Mouse (Mus musculus): Measurements from ENCODE around the gene Rcc1. TPM values are rescaled to one million over a fixed set of nuclear protein-coding genes. Genes with fewer than 3 reads are reported as not detected.

The Rcc1 gene
- polyA plus RNA-seq, 1 experiment from 2014 or later, result 31.5 TPM

DNA sequence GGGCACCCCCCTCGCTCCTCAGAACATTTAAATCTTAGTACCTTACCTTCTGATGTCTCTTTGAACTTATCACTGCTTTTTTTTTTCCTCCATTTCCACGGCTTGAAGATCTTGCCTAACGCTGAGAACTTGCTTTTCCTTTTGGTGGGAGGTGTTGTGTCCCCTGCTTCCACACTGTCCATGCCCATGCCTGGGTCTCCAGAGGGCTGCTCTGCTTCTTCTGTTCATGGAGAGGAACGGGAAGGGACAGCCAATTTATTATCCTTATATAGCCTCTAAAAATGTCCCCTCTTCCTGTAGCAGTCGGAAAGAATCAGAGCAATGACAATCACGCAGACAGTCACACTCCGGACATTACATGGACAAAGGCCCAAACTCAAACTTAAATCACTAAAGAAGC, 33.4 kb upstream of the Rcc1 start:
- no peak for ATAC-seq
- no peak overlapping the region for H3K27ac ChIP-seq (ENCODE audit: low read depth, low read length)
- no peak overlapping the region for H3K4me3 ChIP-seq (ENCODE audit: low read length)
- H3K9ac ChIP-seq (ENCODE audit: low read depth, low read length), result no peak overlapping the region
- H3K27me3 ChIP-seq (replicated peaks; ENCODE audit: control insufficient read depth, insufficient read depth, low read length), result no peaks in the 10 kb centered on the region
- H3K4me1 ChIP-seq (ENCODE audit: control insufficient read depth, insufficient read depth, low read depth, low read length), result no peaks in the 10 kb centered on the region
- no peak overlapping the region for H3K4me2 ChIP-seq (ENCODE audit: low read length)
- WGBS, result 90% methylated on average over 7 of the region's 7 CpGs
- H3K36me3 ChIP-seq (ENCODE audit: control insufficient read depth, insufficient read depth, low read length), result no peaks in the 10 kb centered on the region
- no peaks in the 10 kb centered on the region for H3K9me3 ChIP-seq (ENCODE audit: control insufficient read depth, low read length)

DNA sequence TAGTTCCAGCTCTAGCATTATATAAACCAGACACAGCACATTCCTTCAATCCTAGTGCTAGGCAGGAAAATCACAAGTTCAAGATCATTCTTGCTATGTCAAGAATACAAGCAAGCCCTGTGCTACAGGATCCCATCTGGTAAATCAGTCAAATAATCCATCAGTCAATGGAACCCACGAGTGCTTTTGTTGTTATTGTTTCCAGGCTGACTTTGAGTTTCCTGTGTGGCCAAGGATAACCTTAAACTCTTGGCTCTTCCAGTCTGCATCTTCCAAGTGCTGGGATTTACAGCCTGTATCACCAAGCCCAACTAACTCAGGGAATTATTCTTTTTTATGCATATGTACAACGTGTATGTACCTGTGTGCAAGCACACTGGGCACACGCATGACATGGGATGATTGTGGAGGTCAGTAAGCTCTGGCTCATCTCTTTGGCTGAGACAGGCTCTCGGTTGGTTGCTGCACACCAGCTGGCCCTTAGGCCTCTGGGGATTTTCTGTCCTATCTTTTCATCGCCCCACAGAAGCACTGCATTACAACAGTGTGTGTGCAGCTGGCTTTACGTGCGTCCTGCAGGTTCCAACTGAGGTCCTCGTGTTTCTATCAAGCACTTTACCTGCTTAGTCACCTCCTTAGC, 32.5 kb upstream of the Rcc1 start:
- H3K9me3 ChIP-seq (ENCODE audit: control insufficient read depth, low read length), result no peaks in the 10 kb centered on the region
- H3K27me3 ChIP-seq (replicated peaks; ENCODE audit: control insufficient read depth, insufficient read depth, low read length), result no peaks in the 10 kb centered on the region
- no peak overlapping the region for H3K4me3 ChIP-seq (ENCODE audit: low read length)
- ATAC-seq, result no peak
- H3K9ac ChIP-seq (ENCODE audit: low read depth, low read length), result no peak overlapping the region
- 64% methylated on average over 8 of the region's 8 CpGs for WGBS
- no peak overlapping the region for H3K4me2 ChIP-seq (ENCODE audit: low read length)
- no peaks in the 10 kb centered on the region for H3K36me3 ChIP-seq (ENCODE audit: control insufficient read depth, insufficient read depth, low read length)
- H3K27ac ChIP-seq (ENCODE audit: low read depth, low read length), result no peak overlapping the region
- H3K4me1 ChIP-seq (ENCODE audit: control insufficient read depth, insufficient read depth, low read depth, low read length), result no peaks in the 10 kb centered on the region

DNA sequence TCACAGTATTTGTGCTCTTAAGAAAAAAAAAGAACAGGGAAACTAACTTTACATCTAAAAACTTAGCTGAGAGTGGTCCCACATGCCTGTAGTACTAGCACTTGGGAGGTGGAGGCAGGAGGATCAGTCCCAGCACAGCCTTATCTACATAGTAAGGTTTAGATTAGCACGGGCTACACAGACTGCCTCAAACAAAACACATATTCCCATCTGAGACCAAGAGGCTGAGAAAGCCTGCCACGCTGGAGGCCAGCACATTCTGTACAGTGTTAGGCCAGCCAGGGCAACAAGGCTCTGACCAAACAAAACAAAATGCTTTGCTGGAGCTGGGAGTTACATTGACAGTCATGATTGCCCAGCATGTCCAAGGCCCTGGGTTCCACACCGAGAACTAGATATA, 30.1 kb upstream of the Rcc1 start:
- Histone ChIP-seq H3K27ac (ENCODE audit: low read depth, low read length) (no peak overlapping the region), H3K36me3 (ENCODE audit: control insufficient read depth, insufficient read depth, low read length) (no peaks in the 10 kb centered on the region), H3K4me1 (ENCODE audit: control insufficient read depth, insufficient read depth, low read depth, low read length) (no peaks in the 10 kb centered on the region), H3K4me2 (ENCODE audit: low read length) (no peak overlapping the region), H3K9me3 (ENCODE audit: control insufficient read depth, low read length) (no peaks in the 10 kb centered on the region), H3K4me3 (ENCODE audit: low read length) (no peak overlapping the region), H3K9ac (ENCODE audit: low read depth, low read length) (no peak overlapping the region), H3K27me3 (replicated peaks; ENCODE audit: control insufficient read depth, insufficient read depth, low read length) (no peaks in the 10 kb centered on the region)
- 88% methylated on average over 3 of the region's 3 CpGs for WGBS
- no peak for ATAC-seq

DNA sequence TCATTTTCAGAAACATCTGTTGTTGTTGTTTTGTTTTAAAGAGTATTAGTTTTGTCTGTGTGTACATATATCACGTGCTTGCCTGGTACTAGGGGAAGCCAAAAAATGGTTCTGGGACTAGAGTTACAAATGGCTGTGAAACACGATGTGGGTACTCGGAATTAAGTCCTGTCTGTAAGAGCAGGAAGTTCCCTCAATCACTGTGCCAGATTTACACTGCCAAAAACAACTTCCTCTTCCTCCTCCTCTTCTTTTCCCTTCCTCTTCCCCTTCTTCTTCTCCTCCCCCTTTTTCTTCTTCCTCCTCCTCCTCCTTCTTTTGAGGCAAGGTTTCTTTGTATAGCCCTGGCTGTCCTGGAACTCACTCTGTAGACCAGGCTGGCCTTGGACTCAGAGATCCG, 28.9 kb upstream of the Rcc1 start:
- no peaks in the 10 kb centered on the region for H3K4me1 ChIP-seq (ENCODE audit: control insufficient read depth, insufficient read depth, low read depth, low read length)
- WGBS, result 92% methylated on average over 4 of the region's 4 CpGs
- ATAC-seq, result no peak

DNA sequence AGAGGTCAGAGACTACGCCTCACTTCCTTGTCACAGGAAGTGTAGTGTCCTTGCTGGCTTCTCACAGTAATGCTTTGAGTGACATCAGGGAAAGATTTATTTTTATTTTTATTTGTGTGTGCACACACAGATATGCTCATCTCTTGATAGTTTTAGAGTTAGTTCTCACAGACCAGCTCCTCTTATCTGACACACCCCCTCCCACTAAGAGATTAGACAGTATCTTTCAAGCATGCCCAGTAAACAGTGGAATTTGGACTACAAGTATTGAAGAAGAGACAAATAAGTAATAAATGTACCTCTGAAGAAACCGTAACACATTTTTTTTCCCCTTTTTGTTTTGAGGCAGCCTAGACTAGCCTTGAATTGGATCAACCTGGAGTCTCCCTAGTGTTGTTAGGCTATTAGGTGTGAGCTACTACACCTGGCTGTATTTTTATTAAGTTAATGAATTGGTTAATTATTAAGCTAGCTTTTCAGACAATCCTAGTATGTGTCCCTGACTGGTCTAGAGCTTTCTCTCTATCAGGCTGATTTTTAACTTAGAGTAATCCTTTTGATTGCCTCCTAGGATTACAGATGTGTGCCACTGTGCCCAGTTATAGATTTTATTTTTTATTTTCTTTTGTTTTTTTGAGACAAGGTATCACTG, 27.7 kb upstream of the Rcc1 start:
- WGBS, result 94% methylated on average over 2 of the region's 2 CpGs
- Histone ChIP-seq H3K4me2 (ENCODE audit: low read length) (no peak overlapping the region), H3K27ac (ENCODE audit: low read depth, low read length) (no peak overlapping the region), H3K36me3 (ENCODE audit: control insufficient read depth, insufficient read depth, low read length) (no peaks in the 10 kb centered on the region), H3K4me1 (ENCODE audit: control insufficient read depth, insufficient read depth, low read depth, low read length) (no peaks in the 10 kb centered on the region), H3K9me3 (ENCODE audit: control insufficient read depth, low read length) (no peaks in the 10 kb centered on the region), H3K4me3 (ENCODE audit: low read length) (no peak overlapping the region), H3K9ac (ENCODE audit: low read depth, low read length) (no peak overlapping the region), H3K27me3 (replicated peaks; ENCODE audit: control insufficient read depth, insufficient read depth, low read length) (no peaks in the 10 kb centered on the region)
- no peak for ATAC-seq

More for the DNA sequence above, 28.9 kb upstream of the Rcc1 start:
- Histone ChIP-seq H3K9me3 (ENCODE audit: control insufficient read depth, low read length) (no peaks in the 10 kb centered on the region), H3K9ac (ENCODE audit: low read depth, low read length) (no peak overlapping the region), H3K27ac (ENCODE audit: low read depth, low read length) (no peak overlapping the region), H3K4me2 (ENCODE audit: low read length) (no peak overlapping the region), H3K27me3 (replicated peaks; ENCODE audit: control insufficient read depth, insufficient read depth, low read length) (no peaks in the 10 kb centered on the region), H3K4me3 (ENCODE audit: low read length) (no peak overlapping the region), H3K36me3 (ENCODE audit: control insufficient read depth, insufficient read depth, low read length) (no peaks in the 10 kb centered on the region)

DNA sequence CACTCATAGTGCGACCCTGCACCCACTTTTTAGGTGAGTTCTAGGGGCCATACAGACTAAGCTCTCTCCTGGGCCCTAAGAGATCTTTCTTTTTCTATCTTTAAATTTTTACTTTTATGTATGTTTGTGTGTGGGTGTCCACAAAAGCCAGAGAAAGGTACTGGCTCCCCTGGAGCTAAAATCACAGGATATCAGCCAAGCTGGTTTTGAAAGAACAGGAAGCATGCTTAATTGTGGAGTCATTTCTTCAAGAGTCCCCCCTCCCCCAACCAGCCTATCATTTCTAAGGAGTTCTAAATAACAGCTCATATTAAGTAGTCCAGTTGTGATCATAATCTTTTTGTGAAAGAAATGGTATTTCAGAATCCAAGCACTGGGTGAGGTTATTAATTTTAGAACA, 20.4 kb upstream of the Rcc1 start:
- Histone ChIP-seq H3K4me2 (ENCODE audit: low read length) (no peak overlapping the region), H3K36me3 (ENCODE audit: control insufficient read depth, insufficient read depth, low read length) (peaks cover 18% of the 10 kb centered on the region; the same call in 1 of the 2 replicates), H3K4me3 (ENCODE audit: low read length) (no peak overlapping the region), H3K9ac (ENCODE audit: low read depth, low read length) (no peak overlapping the region), H3K27me3 (replicated peaks; ENCODE audit: control insufficient read depth, insufficient read depth, low read length) (no peaks in the 10 kb centered on the region), H3K9me3 (ENCODE audit: control insufficient read depth, low read length) (no peaks in the 10 kb centered on the region), H3K4me1 (ENCODE audit: control insufficient read depth, insufficient read depth, low read depth, low read length) (no peaks in the 10 kb centered on the region), H3K27ac (ENCODE audit: low read depth, low read length) (no peak overlapping the region)
- WGBS, result 88% methylated on average over 1 of the region's 1 CpGs
- no peak for ATAC-seq

DNA sequence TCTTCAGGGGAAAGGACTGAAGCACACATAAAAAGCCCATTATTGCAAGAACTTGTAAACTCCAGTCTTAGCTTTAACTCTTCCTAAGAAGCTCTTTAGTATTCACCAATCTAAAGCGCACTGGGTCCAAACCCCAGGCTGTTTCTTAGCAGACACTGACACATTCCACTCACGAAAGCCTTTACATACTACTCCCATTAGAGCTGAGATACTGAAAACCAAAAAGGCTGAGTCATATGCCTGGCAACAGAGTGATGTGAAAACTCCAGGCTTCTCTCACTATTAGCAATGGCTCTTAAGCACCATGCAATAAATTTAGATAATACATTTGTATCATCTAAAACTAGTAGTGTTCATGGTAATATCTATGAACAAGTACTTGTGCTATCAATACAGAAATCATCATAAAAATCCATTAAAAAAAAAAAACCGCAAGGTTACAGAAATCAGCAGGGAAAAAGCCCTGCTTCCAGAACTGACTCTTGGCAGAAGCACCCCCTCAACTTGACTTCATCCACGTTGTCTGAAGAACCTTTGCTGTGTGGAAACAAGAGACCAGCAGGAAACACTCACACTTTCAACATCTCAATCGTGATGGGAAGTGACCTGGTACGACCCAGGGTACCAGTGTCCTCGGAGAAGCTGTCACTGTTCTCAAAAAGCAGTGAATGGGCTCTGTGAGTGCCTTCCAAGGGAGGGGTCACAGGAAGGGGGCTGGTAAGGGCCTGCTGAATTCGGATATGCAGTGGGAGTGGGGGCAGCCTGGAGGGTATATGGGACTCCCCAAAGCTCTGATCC, 16.7 kb upstream of the Rcc1 start:
- peaks cover 17% of the 10 kb centered on the region; the same call in 1 of the 2 replicates for H3K36me3 ChIP-seq (ENCODE audit: control insufficient read depth, insufficient read depth, low read length)
- H3K27ac ChIP-seq (ENCODE audit: low read depth, low read length), result no peak overlapping the region
- ATAC-seq, result no peak
- H3K4me1 ChIP-seq (ENCODE audit: control insufficient read depth, insufficient read depth, low read depth, low read length), result no peaks in the 10 kb centered on the region
- WGBS, result 74% methylated on average over 8 of the region's 8 CpGs
- no peak overlapping the region for H3K9ac ChIP-seq (ENCODE audit: low read depth, low read length)
- H3K4me2 ChIP-seq (ENCODE audit: low read length), result no peak overlapping the region
- no peak overlapping the region for H3K4me3 ChIP-seq (ENCODE audit: low read length)
- H3K9me3 ChIP-seq (ENCODE audit: control insufficient read depth, low read length), result no peaks in the 10 kb centered on the region
- no peaks in the 10 kb centered on the region for H3K27me3 ChIP-seq (replicated peaks; ENCODE audit: control insufficient read depth, insufficient read depth, low read length)

DNA sequence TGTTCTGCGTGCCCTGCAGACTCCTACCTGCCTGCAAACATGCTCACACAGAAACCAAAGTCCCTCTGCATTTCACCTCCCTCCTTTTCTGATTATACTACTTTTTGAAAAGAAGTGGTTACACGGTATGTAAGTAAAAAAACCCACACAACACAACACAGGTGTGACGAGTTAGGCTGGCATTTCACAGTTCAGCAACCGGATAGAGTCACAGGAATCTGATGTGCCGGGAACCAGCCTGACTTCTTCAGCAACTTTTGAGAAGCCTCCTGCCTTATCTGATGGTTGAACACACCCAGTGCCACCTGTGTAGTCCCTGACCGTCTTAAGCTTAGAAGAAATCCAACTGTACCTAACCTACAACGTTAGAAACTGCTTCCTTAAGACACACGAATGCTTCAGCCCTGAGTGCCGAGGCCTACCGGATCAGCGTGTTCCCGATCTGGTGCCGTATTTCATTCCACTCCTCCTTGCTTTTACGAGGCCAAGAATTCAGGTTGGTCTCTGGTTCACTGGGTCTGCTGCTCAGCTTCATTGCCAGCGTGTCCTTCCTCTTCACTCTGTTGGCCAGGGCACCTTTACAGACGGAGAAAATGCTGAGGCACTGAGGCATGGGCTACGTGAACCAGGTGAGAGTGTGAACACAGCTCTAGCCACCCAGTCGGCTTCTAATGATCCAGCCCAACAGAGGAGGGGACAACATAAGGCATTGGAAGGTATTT, 14.2 kb upstream of the Rcc1 start:
- no peaks in the 10 kb centered on the region for H3K9me3 ChIP-seq (ENCODE audit: control insufficient read depth, low read length)
- no peak overlapping the region for H3K9ac ChIP-seq (ENCODE audit: low read depth, low read length)
- no peak for ATAC-seq
- no peak overlapping the region for H3K4me2 ChIP-seq (ENCODE audit: low read length)
- H3K4me1 ChIP-seq (ENCODE audit: control insufficient read depth, insufficient read depth, low read depth, low read length), result no peaks in the 10 kb centered on the region
- peaks cover 17% of the 10 kb centered on the region; the same call in 1 of the 2 replicates for H3K36me3 ChIP-seq (ENCODE audit: control insufficient read depth, insufficient read depth, low read length)
- WGBS, result 95% methylated on average over 18 of the region's 18 CpGs
- no peak overlapping the region for H3K4me3 ChIP-seq (ENCODE audit: low read length)
- no peaks in the 10 kb centered on the region for H3K27me3 ChIP-seq (replicated peaks; ENCODE audit: control insufficient read depth, insufficient read depth, low read length)
- no peak overlapping the region for H3K27ac ChIP-seq (ENCODE audit: low read depth, low read length)

Measured in hindbrain, embryonic 16.5 days (tissue).